Mouse (Mus musculus): Measurements from ENCODE around the gene Kif9. TPM values are rescaled to one million over a fixed set of nuclear protein-coding genes. Genes with fewer than 3 reads are reported as not detected.

The Kif9 gene
- polyA plus RNA-seq, 1 experiment from 2014 or later, result 0.52 TPM

DNA sequence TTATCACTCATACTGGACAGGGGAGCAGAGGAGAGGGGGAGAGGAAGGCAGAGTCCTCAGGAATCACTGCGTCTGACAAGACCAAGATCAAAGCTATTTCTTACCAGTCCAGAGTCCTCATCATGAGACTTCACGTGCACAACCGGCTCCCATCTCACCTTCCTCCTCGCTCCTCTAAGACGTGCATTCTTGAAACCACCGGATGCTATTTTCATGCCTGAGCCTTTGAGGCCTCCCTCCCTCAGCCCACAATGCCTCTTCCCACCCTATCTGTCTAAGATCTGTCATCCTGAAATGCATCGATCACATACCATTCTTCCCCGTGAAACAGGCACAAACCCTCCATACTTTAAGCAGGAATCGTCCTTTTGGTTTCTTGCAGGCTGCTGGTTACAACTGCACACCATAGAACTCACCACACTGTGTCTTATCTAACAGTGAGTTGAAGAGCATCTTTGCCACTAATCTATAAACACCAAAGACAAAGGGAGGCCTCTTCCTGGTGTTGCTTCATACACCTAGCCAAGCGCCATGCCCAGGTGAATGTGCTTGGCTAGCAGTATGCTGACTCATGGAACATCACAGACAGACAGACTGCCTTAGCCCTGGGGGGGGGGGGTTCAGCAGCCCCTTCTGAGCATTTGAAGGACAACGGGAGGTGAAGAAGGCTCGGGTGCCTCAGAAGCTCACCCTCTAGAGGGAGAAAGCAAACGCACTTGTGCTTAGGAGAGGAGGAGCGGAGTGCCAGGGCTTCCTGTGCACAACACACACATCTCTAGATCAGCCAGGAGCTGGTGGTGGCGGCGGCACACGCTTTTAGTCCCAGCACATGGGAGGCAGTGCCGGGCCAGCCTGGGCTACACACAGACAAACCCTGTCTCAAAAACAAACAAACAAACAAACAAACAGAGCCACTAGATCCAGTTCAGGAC lies 15.6 kb upstream of the Kif9 start:
- Histone ChIP-seq H3K9ac (no peak overlapping the region), H3K4me1 (replicated peaks) (peaks cover 6% of the 10 kb centered on the region), H3K27ac (no peak overlapping the region), H3K9me3 (replicated peaks) (no peaks in the 10 kb centered on the region), H3K4me2 (no peak overlapping the region), H3K4me3 (no peak overlapping the region), H3K27me3 (no peaks in the 10 kb centered on the region), H3K36me3 (no peaks in the 10 kb centered on the region)
- ATAC-seq (replicated peaks; ENCODE audit: insufficient number of reproducible peaks, insufficient read depth, low FRiP score, low read depth), result no peak
- WGBS, result 74% methylated on average over 18 of the region's 18 CpGs

DNA sequence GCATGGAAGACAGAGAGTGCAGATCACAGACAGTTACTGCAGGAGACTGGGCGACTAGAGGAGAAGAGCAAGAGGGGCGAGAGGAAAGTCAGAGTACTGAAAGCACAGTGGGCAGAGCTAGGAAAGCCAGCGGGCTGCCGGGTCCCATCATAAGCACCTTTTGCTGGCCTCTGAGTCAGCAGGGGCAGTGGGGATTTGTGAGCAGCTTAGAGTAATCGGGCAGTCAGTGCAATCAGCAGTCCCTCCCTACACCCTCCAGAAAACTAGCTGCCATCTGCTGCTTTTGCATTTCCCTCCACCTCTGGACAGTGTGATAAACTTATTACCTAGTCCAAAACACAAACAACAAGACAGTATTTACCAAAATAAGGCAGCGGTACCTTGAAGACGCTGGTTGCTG lies 14.4 kb upstream of the Kif9 start:
- WGBS, result 67% methylated on average over 7 of the region's 7 CpGs

DNA sequence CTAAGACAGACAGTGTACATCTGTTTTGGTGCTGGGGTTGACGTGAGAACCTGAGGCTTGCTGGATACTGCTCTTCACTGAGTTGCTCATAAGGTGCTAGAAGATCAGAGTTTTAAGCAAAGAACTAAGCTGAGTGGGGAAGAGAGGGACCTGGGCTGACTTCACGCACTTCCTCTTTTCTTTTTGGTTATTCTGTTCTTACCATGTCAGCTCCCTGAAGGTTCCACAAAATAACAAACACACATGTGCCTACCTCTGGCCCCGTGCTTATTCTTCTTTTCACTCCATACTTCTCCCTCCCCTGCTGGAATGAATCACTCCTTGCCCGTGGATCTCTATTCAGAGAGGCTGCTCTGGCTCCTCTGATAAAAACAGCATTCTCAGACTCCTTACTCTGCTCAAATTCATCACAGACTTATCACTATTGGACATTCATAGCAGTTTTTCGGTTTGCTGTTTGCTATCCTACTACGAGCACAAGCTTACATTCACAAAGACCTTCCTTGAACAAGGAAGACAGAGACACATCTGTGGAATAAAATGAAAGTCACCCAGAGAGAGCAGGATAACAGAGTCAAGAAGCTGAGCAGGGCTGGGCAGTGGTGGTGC lies 12.7 kb upstream of the Kif9 start:
- Histone ChIP-seq H3K9ac (no peak overlapping the region), H3K36me3 (no peaks in the 10 kb centered on the region), H3K27me3 (no peaks in the 10 kb centered on the region), H3K27ac (no peak overlapping the region), H3K4me1 (replicated peaks) (peaks cover 4% of the 10 kb centered on the region), H3K4me2 (no peak overlapping the region), H3K4me3 (no peak overlapping the region), H3K9me3 (replicated peaks) (no peaks in the 10 kb centered on the region)
- 86% methylated on average over 6 of the region's 6 CpGs for WGBS
- ATAC-seq (replicated peaks; ENCODE audit: insufficient number of reproducible peaks, insufficient read depth, low FRiP score, low read depth), result no peak

More for the DNA sequence above, 14.4 kb upstream of the Kif9 start:
- no peak overlapping the region for H3K4me2 ChIP-seq
- peaks cover 6% of the 10 kb centered on the region for H3K4me1 ChIP-seq (replicated peaks)
- H3K9ac ChIP-seq, result no peak overlapping the region
- ATAC-seq (replicated peaks; ENCODE audit: insufficient number of reproducible peaks, insufficient read depth, low FRiP score, low read depth), result no peak
- no peaks in the 10 kb centered on the region for H3K36me3 ChIP-seq
- H3K4me3 ChIP-seq, result no peak overlapping the region
- H3K9me3 ChIP-seq (replicated peaks), result no peaks in the 10 kb centered on the region
- no peak overlapping the region for H3K27ac ChIP-seq
- no peaks in the 10 kb centered on the region for H3K27me3 ChIP-seq

DNA sequence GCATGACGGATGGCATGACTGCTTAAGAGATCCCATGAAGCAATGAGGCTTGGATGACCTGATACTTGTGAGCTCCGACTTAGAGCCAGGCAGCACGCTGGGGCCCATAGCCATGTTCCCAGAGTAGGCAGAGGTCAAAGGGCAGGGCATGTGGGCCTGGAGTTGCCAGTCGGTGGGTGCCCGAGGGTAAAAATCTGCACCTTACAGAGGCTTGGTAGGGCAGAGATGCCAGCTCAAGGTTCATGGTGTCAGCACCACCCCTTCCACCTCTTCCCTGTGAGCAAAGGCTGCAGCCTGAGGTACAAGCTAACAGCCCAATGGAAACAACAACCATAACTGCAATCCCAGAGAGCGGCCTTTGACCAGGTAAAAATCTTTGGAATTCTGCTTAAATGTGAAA lies 11.4 kb upstream of the Kif9 start:
- H3K9me3 ChIP-seq (replicated peaks), result no peaks in the 10 kb centered on the region
- H3K27me3 ChIP-seq, result no peaks in the 10 kb centered on the region
- no peak overlapping the region for H3K4me3 ChIP-seq
- no peak overlapping the region for H3K4me2 ChIP-seq
- no peak overlapping the region for H3K9ac ChIP-seq
- 91% methylated on average over 6 of the region's 6 CpGs for WGBS
- no peak for ATAC-seq (replicated peaks; ENCODE audit: insufficient number of reproducible peaks, insufficient read depth, low FRiP score, low read depth)
- H3K36me3 ChIP-seq, result no peaks in the 10 kb centered on the region
- H3K4me1 ChIP-seq (replicated peaks), result no peaks in the 10 kb centered on the region
- no peak overlapping the region for H3K27ac ChIP-seq

DNA sequence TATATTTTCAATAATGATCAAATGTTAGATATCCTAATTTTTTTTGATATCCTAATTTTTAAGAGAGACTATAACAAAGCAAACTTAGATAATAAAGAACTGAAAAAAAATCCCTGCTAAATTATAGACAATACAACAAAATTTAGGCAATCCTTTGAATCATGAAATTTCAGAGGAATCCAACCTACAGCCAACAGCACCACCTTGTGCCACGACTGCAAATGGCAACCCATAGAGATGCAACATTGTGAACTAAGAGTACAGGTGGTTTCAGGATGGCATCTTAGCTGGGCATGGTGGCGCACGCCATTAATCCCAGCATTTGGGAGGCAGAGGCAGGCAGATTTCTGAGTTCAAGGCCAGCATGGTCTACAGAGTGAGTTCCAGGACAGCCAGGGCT lies 10.6 kb upstream of the Kif9 start:
- H3K4me2 ChIP-seq, result no peak overlapping the region
- H3K27ac ChIP-seq, result no peak overlapping the region
- no peak overlapping the region for H3K9ac ChIP-seq
- no peaks in the 10 kb centered on the region for H3K9me3 ChIP-seq (replicated peaks)
- no peak overlapping the region for H3K4me3 ChIP-seq
- no peak for ATAC-seq (replicated peaks; ENCODE audit: insufficient number of reproducible peaks, insufficient read depth, low FRiP score, low read depth)
- H3K4me1 ChIP-seq (replicated peaks), result no peaks in the 10 kb centered on the region
- no peaks in the 10 kb centered on the region for H3K36me3 ChIP-seq
- no peaks in the 10 kb centered on the region for H3K27me3 ChIP-seq
- 86% methylated on average over 3 of the region's 3 CpGs for WGBS

DNA sequence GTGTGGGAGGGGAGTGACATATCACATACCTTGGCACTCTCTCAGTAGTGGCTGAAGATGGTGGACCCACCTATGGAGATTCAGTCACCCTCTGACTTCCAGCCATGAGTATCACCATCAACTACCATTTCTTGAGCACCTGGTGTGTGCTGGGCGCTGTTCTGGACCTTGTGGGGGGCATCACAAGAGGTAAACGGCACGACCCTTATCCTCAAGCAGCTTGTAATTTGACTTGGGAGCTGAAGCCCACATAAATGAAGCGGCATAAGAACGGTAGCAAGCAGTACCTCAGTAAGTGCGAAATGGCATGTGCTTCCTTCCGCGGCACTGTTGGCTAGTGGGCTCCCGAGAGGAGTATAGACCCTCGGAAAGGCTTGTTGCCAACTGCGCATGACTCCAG lies 1.2 kb downstream of the Kif9 start:
- H3K9ac ChIP-seq, result no peak overlapping the region
- no peaks in the 10 kb centered on the region for H3K36me3 ChIP-seq
- WGBS, result 46% methylated on average over 11 of the region's 11 CpGs
- no peak for ATAC-seq (replicated peaks; ENCODE audit: insufficient number of reproducible peaks, insufficient read depth, low FRiP score, low read depth)
- H3K4me2 ChIP-seq, result no peak overlapping the region; the same call in 1 of the 2 replicates
- peaks cover 9% of the 10 kb centered on the region for H3K27me3 ChIP-seq
- no peaks in the 10 kb centered on the region for H3K9me3 ChIP-seq (replicated peaks)
- no peak overlapping the region for H3K27ac ChIP-seq
- H3K4me1 ChIP-seq (replicated peaks), result peaks cover 14% of the 10 kb centered on the region
- no peak overlapping the region for H3K4me3 ChIP-seq

DNA sequence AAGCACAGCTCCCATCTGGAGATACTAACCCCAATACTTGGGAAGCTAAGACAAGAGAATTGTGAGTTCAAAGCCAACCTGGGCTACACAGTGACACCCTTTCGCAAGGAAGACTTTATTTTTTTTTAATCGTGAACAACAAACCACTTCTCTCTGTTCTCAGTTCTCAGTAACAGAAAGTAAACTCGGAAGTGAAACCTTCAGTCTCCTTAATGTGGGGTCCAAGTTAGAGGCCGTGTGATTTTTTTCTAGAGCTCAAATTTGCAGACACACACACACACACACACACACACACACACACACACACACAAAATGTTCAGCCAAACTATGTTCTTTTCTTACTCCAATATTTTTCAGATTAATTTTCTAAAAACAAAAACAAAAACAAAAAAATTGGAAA lies 1.9 kb downstream of the Kif9 start:
- Histone ChIP-seq H3K36me3 (no peaks in the 10 kb centered on the region), H3K27ac (no peak overlapping the region), H3K4me3 (no peak overlapping the region), H3K4me2 (no peak overlapping the region), H3K27me3 (peaks cover 9% of the 10 kb centered on the region), H3K9ac (no peak overlapping the region), H3K9me3 (replicated peaks) (no peaks in the 10 kb centered on the region), H3K4me1 (replicated peaks) (peaks cover 14% of the 10 kb centered on the region)
- ATAC-seq (replicated peaks; ENCODE audit: insufficient number of reproducible peaks, insufficient read depth, low FRiP score, low read depth), result no peak
- WGBS, result 65% methylated on average over 4 of the region's 4 CpGs

GRCm38 (mm10) chr9:110488841-110489240 lies 12.1 kb downstream of the Kif9 start:
- H3K9me3 ChIP-seq (replicated peaks), result no peaks in the 10 kb centered on the region
- no peak overlapping the region for H3K9ac ChIP-seq
- no peaks in the 10 kb centered on the region for H3K27me3 ChIP-seq
- 50% methylated on average over 4 of the region's 4 CpGs for WGBS
- H3K27ac ChIP-seq, result no peak overlapping the region
- ATAC-seq (replicated peaks; ENCODE audit: insufficient number of reproducible peaks, insufficient read depth, low FRiP score, low read depth), result no peak
- no peaks in the 10 kb centered on the region for H3K4me1 ChIP-seq (replicated peaks)
- no peak overlapping the region for H3K4me3 ChIP-seq
- no peak overlapping the region for H3K4me2 ChIP-seq
- H3K36me3 ChIP-seq, result no peaks in the 10 kb centered on the region

GRCm38 (mm10) chr9:110490913-110491312 lies 14.2 kb downstream of the Kif9 start:
- no peak overlapping the region for H3K9ac ChIP-seq
- no peak overlapping the region for H3K4me3 ChIP-seq
- no peaks in the 10 kb centered on the region for H3K36me3 ChIP-seq
- H3K27me3 ChIP-seq, result no peaks in the 10 kb centered on the region
- ATAC-seq (replicated peaks; ENCODE audit: insufficient number of reproducible peaks, insufficient read depth, low FRiP score, low read depth), result no peak
- H3K4me2 ChIP-seq, result no peak overlapping the region
- 57% methylated on average over 5 of the region's 5 CpGs for WGBS
- H3K4me1 ChIP-seq (replicated peaks), result no peaks in the 10 kb centered on the region
- H3K27ac ChIP-seq, result no peak overlapping the region
- no peaks in the 10 kb centered on the region for H3K9me3 ChIP-seq (replicated peaks)

DNA sequence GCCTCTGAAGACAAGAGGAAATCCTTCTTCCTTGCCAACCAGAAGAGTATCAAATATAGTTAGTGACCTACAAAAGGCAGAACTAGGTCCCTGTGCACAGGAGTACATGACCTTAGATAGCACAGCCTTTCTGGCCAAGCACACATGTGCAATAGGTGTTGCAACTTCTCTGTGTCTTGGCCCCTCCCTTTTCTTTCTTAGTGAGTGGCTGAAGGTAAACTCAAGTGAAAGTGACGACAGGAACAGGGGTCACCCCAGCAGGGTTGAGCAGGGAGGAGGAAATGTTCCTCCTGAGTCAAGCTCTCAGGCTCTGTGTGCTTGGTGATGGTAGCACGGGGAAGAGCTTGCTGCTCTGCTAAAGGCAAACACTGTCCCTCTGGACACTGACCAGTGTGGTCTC lies 49.0 kb downstream of the Kif9 start:
- Histone ChIP-seq H3K4me3 (no peak overlapping the region), H3K9me3 (replicated peaks) (no peaks in the 10 kb centered on the region), H3K36me3 (no peaks in the 10 kb centered on the region; the same call in 1 of the 2 replicates), H3K27ac (no peak overlapping the region), H3K4me2 (no peak overlapping the region), H3K27me3 (no peaks in the 10 kb centered on the region), H3K4me1 (replicated peaks) (peaks cover 1% of the 10 kb centered on the region; the same call in 1 of the 2 replicates), H3K9ac (no peak overlapping the region)
- WGBS, result 44% methylated on average over 2 of the region's 2 CpGs
- ATAC-seq (replicated peaks; ENCODE audit: insufficient number of reproducible peaks, insufficient read depth, low FRiP score, low read depth), result no peak

GRCm38 (mm10) chr9:110529002-110529737 lies 52.4 kb downstream of the Kif9 start:
- Histone ChIP-seq H3K27ac (no peak overlapping the region), H3K4me2 (no peak overlapping the region), H3K36me3 (no peaks in the 10 kb centered on the region; the same call in 1 of the 2 replicates), H3K27me3 (no peaks in the 10 kb centered on the region), H3K9me3 (replicated peaks) (no peaks in the 10 kb centered on the region), H3K9ac (no peak overlapping the region), H3K4me3 (no peak overlapping the region), H3K4me1 (replicated peaks) (peaks cover 12% of the 10 kb centered on the region)
- ATAC-seq (replicated peaks; ENCODE audit: insufficient number of reproducible peaks, insufficient read depth, low FRiP score, low read depth), result no peak
- 51% methylated on average over 9 of the region's 9 CpGs for WGBS
